Mouse (Mus musculus): ENCODE measurements around the gene Cc2d2b. TPM values are rescaled to one million over a fixed set of nuclear protein-coding genes. Genes with fewer than 3 reads are reported as not detected.

Gene Cc2d2b
- total RNA-seq, 1 experiment: 0.40 TPM

GRCm38 (mm10) chr19:40844731-40845130 is 96.2 kb downstream of the Cc2d2b start:
- Histone ChIP-seq H3K4me3 (ENCODE audit: insufficient read depth in 1 of 2, low read depth in 1 of 2, low read length in 2 of 2, poor library complexity in 1 of 2, severe bottlenecking in 1 of 2) (no peak overlapping the region), H3K9ac (ENCODE audit: insufficient read depth, low read depth, low read length, poor library complexity, severe bottlenecking) (no peak overlapping the region), H3K36me3 (ENCODE audit: control insufficient read depth, insufficient read depth, low read length, poor library complexity, severe bottlenecking) (peaks cover 25% of the 10 kb centered on the region), H3K9me3 (ENCODE audit: control insufficient read depth, insufficient read depth, low read depth, low read length) (no peaks in the 10 kb centered on the region), H3K4me1 (ENCODE audit: control insufficient read depth in 2 of 2, insufficient read depth in 2 of 2, low read length in 2 of 2, poor library complexity in 1 of 2) (0 out of 4 replicates have a peak, but pooled peaks cover 0 to 2% of the 10 kb centered on the region in 2 experiments), H3K27ac (ENCODE audit: insufficient read depth, low read depth, low read length, poor library complexity, severe bottlenecking) (no peak overlapping the region)
- TF ChIP-seq MAFK (IDR thresholded peaks at IDR 0.05; ENCODE audit: insufficient read depth, low read depth, low read length) (no peak), CHD2 (IDR thresholded peaks at IDR 0.05; ENCODE audit: low read depth, low read length) (no peak), ZNF384 (IDR thresholded peaks at IDR 0.05; ENCODE audit: low read depth, low read length) (no peak), ZC3H11A (IDR thresholded peaks at IDR 0.05; ENCODE audit: borderline replicate concordance, low read depth, low read length) (no peak), HCFC1 (IDR thresholded peaks at IDR 0.05; ENCODE audit: borderline replicate concordance, insufficient read depth, low read length) (no peak)
- no peak for DNase-seq (ENCODE audit: low read depth, low spot score)
- in situ Hi-C loops (cut with MboI; ENCODE audit: low sequenced_read_pairs in 2 of 2, unreplicated experiment in 2 of 2): no loop called here

GRCm38 (mm10) chr19:40849391-40849790 is 100.8 kb downstream of the Cc2d2b start:
- H3K9me3 ChIP-seq (ENCODE audit: control insufficient read depth, insufficient read depth, low read depth, low read length): no peaks in the 10 kb centered on the region
- no peak for DNase-seq (ENCODE audit: low read depth, low spot score)
- H3K4me1 ChIP-seq (ENCODE audit: control insufficient read depth in 2 of 2, insufficient read depth in 2 of 2, low read length in 2 of 2, poor library complexity in 1 of 2): no peaks in the 10 kb centered on the region
- no peak for TF ChIP-seq HCFC1 (IDR thresholded peaks at IDR 0.05; ENCODE audit: borderline replicate concordance, insufficient read depth, low read length)
- no peak for TF ChIP-seq CHD2 (IDR thresholded peaks at IDR 0.05; ENCODE audit: low read depth, low read length)
- TF ChIP-seq ZC3H11A (IDR thresholded peaks at IDR 0.05; ENCODE audit: borderline replicate concordance, low read depth, low read length): no peak
- no peak for TF ChIP-seq MAFK (IDR thresholded peaks at IDR 0.05; ENCODE audit: insufficient read depth, low read depth, low read length)
- no peak for TF ChIP-seq ZNF384 (IDR thresholded peaks at IDR 0.05; ENCODE audit: low read depth, low read length)
- no peak overlapping the region for H3K4me3 ChIP-seq (ENCODE audit: insufficient read depth in 1 of 2, low read depth in 1 of 2, low read length in 2 of 2, poor library complexity in 1 of 2, severe bottlenecking in 1 of 2)
- in situ Hi-C loops (cut with MboI; ENCODE audit: low sequenced_read_pairs in 2 of 2, unreplicated experiment in 2 of 2): no loop called here
- H3K36me3 ChIP-seq (ENCODE audit: control insufficient read depth, insufficient read depth, low read length, poor library complexity, severe bottlenecking): peaks cover 23% of the 10 kb centered on the region
- H3K27ac ChIP-seq (ENCODE audit: insufficient read depth, low read depth, low read length, poor library complexity, severe bottlenecking): no peak overlapping the region
- no peak overlapping the region for H3K9ac ChIP-seq (ENCODE audit: insufficient read depth, low read depth, low read length, poor library complexity, severe bottlenecking)

- no peak overlapping the region for H3K27ac ChIP-seq (ENCODE audit: insufficient read depth, low read depth, low read length, poor library complexity, severe bottlenecking)
- TF ChIP-seq ZC3H11A (IDR thresholded peaks at IDR 0.05; ENCODE audit: borderline replicate concordance, low read depth, low read length) (no peak), ZNF384 (IDR thresholded peaks at IDR 0.05; ENCODE audit: low read depth, low read length) (no peak), MAFK (IDR thresholded peaks at IDR 0.05; ENCODE audit: insufficient read depth, low read depth, low read length) (no peak), HCFC1 (IDR thresholded peaks at IDR 0.05; ENCODE audit: borderline replicate concordance, insufficient read depth, low read length) (no peak), CHD2 (IDR thresholded peaks at IDR 0.05; ENCODE audit: low read depth, low read length) (no peak)
- DNase-seq (ENCODE audit: low read depth, low spot score): no peak
These were observed 111.0 kb downstream of the Cc2d2b start for GRCm38 (mm10) chr19:40859555-40859954.

GRCm38 (mm10) chr19:40868284-40868683 is 119.7 kb downstream of the Cc2d2b start:
- Histone ChIP-seq H3K4me1 (ENCODE audit: control insufficient read depth in 2 of 2, insufficient read depth in 2 of 2, low read length in 2 of 2, poor library complexity in 1 of 2) (peaks cover 0 to 7% of the 10 kb centered on the region in 2 experiments; a peak in 1 of 4 replicates), H3K36me3 (ENCODE audit: control insufficient read depth, insufficient read depth, low read length, poor library complexity, severe bottlenecking) (no peaks in the 10 kb centered on the region), H3K4me3 (ENCODE audit: insufficient read depth in 1 of 2, low read depth in 1 of 2, low read length in 2 of 2, poor library complexity in 1 of 2, severe bottlenecking in 1 of 2) (peak overlapping the region; percentile 36 to 38; a peak in 3 of 4 replicates), H3K9ac (ENCODE audit: insufficient read depth, low read depth, low read length, poor library complexity, severe bottlenecking) (no peak overlapping the region), H3K9me3 (ENCODE audit: control insufficient read depth, insufficient read depth, low read depth, low read length) (no peaks in the 10 kb centered on the region), H3K27ac (ENCODE audit: insufficient read depth, low read depth, low read length, poor library complexity, severe bottlenecking) (no peak overlapping the region)
- DNase-seq (ENCODE audit: low read depth, low spot score): no peak
- TF ChIP-seq ZNF384 (IDR thresholded peaks at IDR 0.05; ENCODE audit: low read depth, low read length) (no peak), ZC3H11A (IDR thresholded peaks at IDR 0.05; ENCODE audit: borderline replicate concordance, low read depth, low read length) (no peak), CHD2 (IDR thresholded peaks at IDR 0.05; ENCODE audit: low read depth, low read length) (no peak), HCFC1 (IDR thresholded peaks at IDR 0.05; ENCODE audit: borderline replicate concordance, insufficient read depth, low read length) (no peak), MAFK (IDR thresholded peaks at IDR 0.05; ENCODE audit: insufficient read depth, low read depth, low read length) (no peak)
- in situ Hi-C loops (cut with MboI; ENCODE audit: low sequenced_read_pairs in 2 of 2, unreplicated experiment in 2 of 2): no loop called here

More at GRCm38 (mm10) chr19:40859555-40859954, 111.0 kb downstream of the Cc2d2b start:
- Histone ChIP-seq H3K9ac (ENCODE audit: insufficient read depth, low read depth, low read length, poor library complexity, severe bottlenecking) (no peak overlapping the region), H3K4me1 (ENCODE audit: control insufficient read depth in 2 of 2, insufficient read depth in 2 of 2, low read length in 2 of 2, poor library complexity in 1 of 2) (no peaks in the 10 kb centered on the region), H3K36me3 (ENCODE audit: control insufficient read depth, insufficient read depth, low read length, poor library complexity, severe bottlenecking) (no peaks in the 10 kb centered on the region), H3K4me3 (ENCODE audit: insufficient read depth in 1 of 2, low read depth in 1 of 2, low read length in 2 of 2, poor library complexity in 1 of 2, severe bottlenecking in 1 of 2) (no peak overlapping the region), H3K9me3 (ENCODE audit: control insufficient read depth, insufficient read depth, low read depth, low read length) (no peaks in the 10 kb centered on the region)
- in situ Hi-C loops (cut with MboI; ENCODE audit: low sequenced_read_pairs in 2 of 2, unreplicated experiment in 2 of 2): no loop called here
